Mouse (Mus musculus) adrenal gland, adult 2 months (tissue): ENCODE data around the gene Sox6. TPM values are rescaled to one million over a fixed set of nuclear protein-coding genes. Genes with fewer than 3 reads are reported as not detected.
"Not testable (repeated sequence)": the region's sequence is repeated elsewhere in the genome, so short reads cannot be mapped to it uniquely, and the experiment has no call there.

ENCODE experiments used
- DNase-seq: peaks from one replicate; pipeline ENCODE4 v3.0.0; 2021
- polyA plus RNA-seq: library from polyadenylated mRNA; depleted of rRNA; stranded (reverse); fragments of >200 nt; gene quantifications from 2 replicates; pipeline ENCODE4 v1.2.3, GENCODE M21; 2012
- total RNA-seq, 2 experiments: library from RNA; stranded (reverse); gene quantifications; 2 replicates each; pipeline ENCODE4 v1.2.3; 2021

The Sox6 gene
- total and polyA plus RNA-seq, 3 experiments = 3.7 to 22.7 (median 22.1) TPM

DNA sequence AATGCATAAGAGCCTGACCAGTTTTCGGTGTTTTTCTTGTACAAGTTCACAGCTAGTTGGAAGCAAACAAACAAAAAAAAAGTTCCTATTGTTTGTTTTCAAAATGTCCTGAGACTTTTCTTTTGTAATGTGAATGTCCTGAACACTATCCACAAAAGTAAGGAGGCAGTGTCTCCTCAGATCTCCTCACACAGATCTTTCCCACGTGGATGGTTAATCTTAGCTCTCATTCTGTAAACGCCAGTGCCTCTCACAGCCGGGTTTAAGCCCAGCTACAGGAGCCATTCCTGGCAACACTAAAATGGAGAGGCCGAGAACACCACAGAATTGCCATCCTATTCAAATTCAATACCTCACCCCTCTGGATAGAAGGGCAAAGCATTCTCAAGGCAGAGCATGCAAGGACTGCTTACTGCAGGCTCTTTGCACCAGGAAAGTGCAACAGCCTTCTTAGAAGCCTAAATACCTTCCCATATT is 392.6 kb downstream of the Sox6 start:
- DNase-seq = no peak

DNA sequence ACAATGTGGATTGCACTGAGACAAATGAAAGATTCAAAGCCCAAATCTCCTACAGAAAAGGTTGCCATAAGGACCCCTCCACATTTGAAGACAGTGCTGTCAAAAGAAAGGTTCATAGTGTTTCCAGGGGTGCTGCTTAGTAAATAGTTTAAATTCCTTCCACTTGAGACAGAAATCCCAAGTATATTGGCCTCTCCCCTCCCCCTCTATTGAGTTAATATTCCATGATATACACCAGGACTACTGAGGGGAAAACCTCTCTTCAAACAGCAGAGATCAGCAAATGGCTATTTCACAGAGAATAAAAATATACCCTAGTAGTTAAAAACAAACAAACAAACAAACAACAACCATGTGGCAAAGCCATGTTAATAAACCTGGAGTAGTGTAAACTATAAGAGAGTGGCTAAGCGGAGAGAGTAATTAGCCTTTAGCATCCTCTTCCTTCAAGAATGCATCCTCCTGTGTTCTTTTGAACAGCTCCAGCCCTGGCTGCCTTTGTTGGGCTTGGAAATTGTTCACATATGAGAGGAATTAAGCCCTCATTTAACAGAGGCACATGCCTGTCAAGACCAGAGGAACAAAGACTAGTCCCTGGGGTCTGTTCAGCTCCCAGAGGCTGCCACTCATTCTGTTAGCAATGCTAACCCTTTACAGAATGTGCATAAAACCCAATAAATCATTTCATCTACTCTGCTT is 393.2 kb downstream of the Sox6 start:
- no peak for DNase-seq

DNA sequence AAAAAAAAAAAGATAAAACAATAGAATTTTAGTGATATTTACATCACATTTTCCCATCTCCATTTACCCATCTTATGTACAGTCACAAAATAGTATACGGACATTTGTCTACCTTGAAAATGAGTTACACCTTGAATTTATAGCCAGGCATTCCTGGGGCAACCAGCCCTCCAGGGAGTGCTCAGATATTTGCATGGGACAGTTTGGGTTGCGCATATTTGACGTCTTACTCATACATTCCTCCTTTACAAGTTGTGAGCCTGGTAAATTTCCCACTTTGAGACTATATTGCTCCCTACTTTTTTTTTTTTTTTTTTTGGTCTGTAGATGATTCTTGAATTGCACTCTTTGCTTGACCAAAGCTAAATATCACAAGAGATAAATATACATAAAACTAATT is 407.9 kb downstream of the Sox6 start:
- no peak for DNase-seq

DNA sequence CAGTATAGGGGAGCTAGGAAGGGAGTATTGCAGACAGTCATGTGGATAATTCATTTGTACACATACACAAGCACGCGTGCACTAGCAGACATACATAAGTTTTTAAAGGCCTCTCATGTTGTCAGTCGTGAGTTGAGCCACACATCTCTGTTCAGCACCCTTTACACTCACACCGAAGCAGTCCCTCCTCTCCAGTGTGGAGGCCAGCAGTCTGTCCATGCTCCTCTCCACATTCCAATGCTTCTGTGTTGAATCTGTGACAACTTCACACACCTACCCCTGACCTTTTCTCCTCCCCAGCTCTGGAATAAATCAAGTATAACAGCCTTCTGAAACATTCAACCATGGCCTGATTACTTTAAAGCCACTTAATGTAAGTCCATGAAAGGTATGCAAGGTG is 408.3 kb downstream of the Sox6 start:
- no peak for DNase-seq

DNA sequence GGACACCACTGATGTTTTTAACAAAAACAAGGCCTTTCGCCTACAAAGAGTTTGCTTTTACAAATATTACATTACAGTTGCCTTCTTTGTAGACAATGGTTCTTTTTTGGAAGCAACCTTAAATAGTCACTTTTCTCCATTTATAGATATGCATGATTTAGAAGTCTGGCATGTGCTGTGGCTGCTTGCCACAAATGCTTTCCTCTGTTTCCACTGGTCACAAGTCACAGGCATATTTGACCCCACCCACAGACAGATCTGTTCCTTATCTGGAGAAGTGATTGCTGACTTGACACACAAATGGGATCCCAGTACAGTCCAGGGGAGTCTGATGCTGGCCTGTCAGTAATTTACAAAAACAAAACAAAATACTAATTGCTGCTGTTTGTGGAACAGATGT is 409.8 kb downstream of the Sox6 start:
- no peak for DNase-seq

DNA sequence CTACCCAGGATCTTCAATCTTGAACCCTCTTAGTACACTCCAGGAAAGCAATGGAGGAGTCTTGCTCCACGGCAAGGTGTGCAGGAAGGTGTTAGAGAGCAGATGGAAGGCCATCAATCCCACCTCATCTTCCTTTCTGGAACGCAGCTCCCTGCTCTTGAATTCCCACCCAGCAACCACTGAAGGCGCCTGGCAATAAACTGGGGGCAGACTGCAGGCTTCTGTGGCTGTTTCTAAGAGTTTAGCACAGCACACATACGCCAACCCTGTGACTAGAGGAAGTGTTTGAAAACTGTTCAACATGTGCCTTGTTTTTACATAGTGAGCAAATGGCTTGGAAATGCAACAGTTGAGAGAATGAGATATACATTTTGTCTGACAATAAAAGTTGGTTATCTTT is 412.6 kb downstream of the Sox6 start:
- DNase-seq = no peak

DNA sequence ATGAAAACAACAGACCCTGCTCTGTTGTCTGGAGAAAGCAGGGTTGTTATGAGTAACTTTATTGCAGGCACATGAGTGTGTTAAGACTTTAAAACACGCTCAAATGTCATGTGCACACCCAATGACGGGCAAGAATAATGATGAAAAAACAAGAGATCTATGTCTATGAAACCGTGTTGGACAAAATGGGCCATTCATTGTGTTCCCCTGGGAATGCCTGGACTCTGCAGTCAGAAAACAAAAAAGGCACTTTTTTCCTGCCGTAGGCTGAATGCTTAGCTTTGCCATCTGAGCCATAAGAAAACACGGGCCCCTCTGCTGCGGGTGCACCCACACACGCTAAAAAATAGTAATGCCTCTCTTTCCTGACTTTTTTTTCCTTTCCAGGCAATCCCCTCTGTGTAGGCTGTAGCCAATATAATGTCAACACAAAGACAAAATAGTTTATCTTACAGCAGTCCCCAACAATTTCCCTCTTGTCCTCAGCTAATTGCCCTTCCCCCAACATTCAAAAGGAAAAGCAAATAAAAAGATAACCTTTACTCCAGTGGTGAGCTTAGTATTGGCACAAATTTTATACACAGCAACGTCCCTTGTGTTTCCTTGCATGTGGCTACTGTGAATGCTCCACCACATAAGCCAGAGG is 413.6 kb downstream of the Sox6 start:
- DNase-seq = no peak

DNA sequence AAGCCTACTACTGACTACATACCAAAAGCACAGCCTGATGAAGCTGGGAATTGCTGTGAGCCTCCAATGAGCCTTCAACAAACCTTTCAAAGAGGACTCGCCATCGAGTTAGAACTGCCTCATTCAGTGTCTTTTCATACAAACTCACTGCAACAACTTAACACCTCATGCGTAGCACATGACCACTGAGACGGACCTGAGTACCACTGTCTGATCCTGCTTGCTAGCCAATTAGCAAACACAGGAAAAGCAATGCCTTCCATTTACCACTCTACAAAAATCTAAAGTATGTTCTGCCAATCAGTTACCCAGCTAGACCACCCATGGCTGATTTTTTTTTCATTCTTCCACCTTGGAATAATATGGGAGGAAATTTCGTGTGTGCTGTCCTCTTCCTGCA is 414.1 kb downstream of the Sox6 start:
- no peak for DNase-seq

DNA sequence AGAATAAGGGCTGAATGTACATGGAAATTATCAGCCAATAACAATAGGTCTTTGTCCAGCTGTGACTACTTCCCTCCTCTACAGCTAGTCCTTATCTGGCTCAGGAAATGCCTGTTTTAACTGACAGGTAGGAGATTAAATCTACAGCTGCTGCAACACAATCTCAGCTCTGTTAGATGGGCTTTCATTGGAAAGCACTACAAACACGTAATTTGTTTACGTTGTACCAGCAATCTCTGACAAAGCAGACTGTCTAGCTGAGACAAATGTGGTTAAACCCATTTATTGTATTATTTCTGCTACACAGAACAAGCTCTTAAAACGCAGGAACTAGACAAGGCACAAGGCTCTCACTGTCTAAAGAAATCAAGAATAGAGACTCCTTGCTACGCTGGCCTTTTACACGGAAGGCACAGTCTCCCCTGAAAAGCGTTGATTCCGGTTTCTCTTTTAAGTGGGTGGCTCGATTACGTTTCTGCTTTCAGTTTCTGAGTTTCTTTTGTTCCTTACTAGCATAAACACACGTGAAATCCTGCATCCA is 422.8 kb downstream of the Sox6 start:
- DNase-seq = no peak

DNA sequence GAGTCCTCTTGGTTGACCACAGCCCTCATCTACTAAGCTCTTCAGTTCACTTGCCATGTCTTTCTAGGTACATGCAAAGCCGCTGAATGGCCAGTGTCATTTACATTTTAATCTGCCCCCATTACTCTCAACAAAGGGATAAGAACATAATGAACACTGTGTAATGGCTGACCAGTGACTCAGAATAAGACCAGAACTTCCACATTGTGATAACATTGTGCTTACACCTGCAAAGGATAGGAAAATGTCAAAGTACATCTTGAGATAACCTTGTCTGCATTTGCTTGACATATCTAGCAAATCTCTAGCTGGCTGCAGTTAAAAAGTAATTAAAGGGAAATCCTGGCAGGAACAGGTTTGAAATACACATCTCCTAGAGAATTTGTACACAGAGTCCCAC is 431.1 kb downstream of the Sox6 start:
- no peak for DNase-seq

DNA sequence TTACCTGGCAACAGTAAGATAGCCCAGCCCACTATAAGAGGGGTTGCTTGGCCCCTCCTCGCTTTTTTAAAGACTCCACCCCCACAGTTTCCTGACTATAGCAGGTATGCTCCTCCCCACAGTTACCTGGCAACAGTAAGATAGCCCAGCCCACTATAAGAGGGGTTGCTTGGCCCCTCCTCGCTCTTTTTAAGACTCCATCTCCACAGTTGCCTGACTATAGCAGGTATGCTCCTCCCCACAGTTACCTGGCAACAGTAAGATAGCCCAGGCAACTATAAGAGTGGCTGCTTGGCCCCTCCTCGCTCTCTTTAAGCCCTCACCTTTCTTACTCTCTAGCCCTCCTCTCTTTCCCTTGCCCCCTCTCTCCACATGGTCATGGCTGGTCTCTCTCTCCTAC is 432.5 kb downstream of the Sox6 start:
- DNase-seq = not testable (repeated sequence)

DNA sequence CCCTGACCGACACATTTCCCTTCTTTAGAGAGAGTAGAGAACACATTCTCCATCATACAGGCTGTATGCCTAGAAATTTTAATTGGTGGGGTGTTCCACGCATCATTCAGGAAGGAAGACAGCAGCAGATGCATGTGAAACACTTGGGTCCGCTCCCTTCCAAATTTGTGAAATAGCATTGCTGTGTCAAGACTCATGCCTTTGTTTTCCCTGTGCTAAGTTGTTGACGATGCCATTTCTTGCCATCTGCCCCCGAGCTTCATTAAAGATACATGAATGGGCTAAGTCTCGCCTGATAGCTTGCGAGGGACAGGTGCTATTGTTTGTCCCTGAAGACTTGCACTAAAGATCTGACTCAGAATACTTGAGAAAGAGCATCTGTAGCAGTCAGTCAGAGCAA is 433.7 kb downstream of the Sox6 start:
- no peak for DNase-seq

DNA sequence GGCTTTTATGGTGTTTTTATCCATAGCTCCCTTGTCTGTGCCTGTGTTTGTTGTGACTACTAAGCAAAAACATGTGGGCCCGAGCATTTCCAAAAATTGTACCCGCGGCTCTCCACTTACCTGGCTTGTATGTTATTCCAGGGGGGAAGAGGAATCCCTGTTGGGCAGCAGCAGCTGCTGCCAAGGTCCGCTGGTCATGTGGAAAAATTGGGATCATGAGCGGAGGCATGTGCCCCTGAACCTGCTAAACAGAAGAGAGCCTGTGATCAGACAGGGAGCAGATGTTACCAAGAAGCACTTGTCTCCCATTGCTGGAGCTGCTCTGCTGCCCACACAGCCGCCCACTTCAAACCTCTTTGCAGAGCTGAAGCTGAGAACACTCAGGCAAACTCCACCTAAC is 441.2 kb downstream of the Sox6 start:
- DNase-seq = no peak

DNA sequence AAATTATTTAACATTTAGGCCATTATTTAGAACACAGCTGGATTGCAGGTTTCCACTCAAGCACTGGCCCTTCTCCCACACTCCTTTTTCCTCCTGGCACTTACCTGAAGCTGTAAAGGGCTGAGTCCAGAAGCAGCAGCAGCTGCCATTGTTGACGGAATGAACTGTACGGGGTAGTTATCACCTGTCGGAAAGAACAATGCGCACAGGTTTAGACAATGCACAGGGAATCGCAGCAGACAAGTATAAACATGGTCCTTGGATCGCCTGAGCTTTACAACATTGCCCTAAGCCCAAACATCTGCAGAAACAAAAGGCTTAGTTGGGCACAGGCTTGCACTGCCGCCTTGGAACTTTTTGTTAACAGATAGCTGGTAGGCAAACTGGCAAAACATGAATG is 458.1 kb downstream of the Sox6 start:
- DNase-seq = no peak

DNA sequence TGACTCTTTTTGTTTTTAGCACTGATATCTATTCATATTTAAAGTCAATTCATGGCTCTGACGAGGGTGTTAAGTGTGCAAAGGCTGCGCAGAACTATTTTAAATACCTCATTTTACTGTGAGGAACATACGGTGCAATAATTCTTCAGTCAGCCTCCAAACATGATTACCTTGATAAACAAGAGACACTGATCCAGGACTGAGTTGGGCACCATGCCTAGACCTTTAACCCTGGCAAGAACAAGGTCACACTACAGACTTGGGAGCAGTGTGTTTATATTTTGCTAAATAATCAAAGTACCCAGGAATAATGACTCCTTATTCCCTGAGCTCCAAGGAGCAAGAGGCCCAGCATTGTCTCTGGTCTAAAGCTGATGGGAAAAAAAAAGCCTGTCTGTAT is 458.8 kb downstream of the Sox6 start:
- peak; percentile 35 for DNase-seq

DNA sequence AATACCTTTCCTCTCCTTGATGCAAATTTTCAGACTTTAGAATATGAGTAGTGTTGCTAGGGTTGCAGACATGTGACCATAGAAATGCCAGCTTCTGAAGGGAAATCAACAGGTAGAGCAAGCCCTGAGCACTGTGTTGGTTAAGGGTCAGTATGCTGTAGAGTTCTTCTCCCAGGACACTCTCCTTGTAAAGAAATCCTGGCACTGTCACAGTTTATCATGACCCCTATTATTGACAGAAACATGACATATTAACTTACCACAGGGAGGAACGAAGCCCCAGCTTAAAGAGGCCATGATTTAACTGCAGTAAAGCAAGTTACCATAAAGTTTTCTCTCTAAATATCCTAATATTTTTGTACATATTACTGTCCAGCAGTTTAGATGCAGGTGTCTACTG is 462.2 kb downstream of the Sox6 start:
- no peak for DNase-seq

DNA sequence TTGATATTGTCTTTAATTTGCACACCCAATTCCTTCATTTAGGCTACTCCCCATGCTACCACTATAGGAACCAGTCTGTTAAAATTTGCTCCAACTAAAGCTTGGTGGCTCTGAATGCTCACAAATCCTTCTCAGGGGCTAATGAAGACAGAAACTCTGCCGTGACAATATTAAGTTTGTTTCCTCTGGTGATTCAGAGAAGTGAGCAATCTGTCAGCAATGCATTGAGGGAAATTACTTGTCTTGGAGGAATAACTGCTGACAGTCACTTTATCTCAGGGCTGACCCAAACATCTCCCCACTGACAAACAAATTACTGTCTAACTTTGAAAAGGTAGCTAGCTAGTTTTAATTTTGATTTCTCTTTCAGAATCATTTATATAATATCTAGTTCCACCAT is 463.8 kb downstream of the Sox6 start:
- DNase-seq = no peak

DNA sequence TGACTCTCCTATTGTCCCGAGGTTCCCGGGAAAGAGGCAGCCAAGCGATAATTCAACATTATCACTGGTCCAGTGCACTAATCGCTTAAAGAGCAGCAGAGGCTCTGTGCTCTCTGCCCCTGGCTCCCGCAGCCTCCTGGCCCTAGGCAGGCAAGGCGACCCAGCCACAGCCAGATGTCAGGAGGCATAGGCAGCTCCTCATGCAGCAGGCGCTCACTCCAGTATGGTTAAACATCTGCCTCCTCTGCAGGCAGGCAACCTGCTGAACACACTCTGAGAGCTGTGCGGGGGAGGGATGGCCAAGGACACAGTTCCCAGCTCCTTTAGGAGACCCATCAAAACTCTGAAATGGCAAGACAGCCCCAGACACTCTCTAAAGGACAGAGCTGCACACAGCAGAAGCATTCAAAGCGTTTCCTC is 469.8 kb downstream of the Sox6 start:
- peak; percentile 12 for DNase-seq

DNA sequence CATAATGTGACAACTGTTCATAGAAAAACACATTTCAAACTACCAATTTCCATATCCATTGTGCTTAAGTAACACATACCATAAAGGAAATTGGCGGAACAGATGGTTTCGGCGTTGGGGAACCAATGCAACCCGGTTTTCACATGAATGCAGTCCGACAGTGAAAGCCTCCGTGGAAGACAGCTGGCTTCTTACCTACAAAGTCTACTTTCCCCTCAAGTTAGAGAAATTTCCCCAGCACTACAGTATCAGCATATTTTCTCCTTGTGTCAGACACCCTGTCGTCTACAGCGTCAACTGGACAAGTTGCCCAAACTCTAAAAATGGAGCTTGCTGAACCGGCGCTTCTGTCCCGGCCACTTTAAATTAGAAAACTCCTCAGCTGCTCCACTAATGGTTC is 470.3 kb downstream of the Sox6 start:
- no peak for DNase-seq

DNA sequence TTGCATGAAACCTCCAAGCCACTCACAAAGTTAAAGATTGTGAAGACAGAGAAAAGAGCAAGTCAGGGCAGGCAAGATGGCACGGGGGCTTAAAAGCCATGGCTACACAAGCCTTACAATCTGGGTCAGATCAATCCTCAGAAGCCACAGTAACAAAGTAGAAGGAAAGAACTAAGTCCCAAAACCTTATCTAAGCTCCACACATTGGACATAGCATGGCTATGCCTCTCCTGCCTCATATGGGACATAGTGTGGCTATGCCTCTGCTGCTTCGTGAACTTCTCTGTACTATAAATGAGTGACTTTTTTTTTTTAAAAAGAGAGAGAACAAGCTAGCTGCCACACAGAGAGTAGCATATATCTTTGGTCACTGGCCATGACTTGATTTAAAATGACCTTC is 471.8 kb downstream of the Sox6 start:
- DNase-seq = no peak

DNA sequence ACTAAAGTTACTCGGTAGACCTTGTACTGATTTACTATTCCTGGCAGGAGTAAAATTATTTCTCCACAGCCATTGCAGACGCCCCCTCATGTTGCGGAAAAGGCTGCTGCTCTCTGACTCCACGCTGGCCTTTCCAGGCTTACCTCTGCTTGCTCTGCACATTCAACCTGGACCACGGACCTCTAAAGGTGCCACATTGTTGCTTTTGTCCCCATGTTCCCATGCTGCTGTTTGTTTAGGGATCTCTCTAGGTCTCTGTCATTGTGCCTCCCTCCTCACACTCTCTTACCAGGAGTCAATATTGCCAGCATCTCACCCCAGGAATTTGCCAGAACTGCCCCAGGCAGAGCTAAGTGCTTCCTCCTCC is 473.6 kb downstream of the Sox6 start:
- no peak for DNase-seq

DNA sequence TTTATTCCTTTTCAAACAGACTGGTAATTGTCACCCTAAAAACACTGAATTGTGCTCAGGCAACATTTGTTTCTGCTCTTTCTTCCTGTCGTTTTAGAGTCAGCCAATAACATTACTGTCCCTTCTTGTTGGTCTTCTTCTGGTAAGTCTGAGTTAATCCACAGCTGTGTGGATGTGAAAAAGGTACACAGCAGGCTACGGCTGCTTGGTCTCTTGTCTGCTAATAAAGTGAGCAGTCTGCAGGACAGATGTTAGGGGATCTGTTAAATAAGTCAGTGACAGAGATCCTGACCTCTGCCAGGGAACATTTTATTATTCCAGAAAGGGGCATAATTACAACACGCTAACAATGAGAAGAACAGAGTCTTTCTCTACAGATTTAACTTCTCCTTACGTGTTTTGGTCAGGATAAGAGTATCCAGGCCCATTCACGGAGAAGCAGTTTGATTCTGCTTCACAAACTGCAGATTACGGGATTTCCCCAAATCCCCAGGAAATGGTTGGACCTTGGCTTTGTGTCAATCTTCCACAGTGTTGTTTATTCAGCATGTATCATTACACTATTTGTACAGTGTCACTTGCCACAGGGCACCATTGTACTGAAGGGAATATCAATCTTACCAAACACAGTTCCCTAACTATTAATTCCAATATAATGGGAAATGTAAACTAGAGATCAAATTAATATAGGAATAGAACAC is 474.1 kb downstream of the Sox6 start:
- DNase-seq = no peak

DNA sequence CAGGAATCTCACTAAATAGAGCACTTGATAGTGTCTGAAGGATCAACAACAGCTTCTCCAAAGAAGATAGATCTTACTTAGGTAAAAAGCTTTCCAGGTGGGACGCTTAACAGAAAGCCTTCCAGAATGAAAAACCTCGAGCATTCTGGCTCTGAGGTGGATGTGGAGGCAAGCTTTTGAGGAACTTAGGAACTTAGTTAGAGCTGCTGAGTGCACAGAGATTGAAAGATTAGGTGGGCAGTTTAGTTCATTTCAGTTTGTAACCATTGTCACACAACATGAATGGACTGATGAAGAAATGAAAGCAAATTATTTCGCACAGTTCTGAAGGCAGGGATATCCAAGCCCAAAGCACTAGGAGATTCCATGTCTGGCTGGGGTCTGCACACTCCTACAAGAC is 481.9 kb downstream of the Sox6 start:
- DNase-seq = no peak
